Mouse (Mus musculus): ENCODE results near the gene Runx2. TPM values are rescaled to one million over a fixed set of nuclear protein-coding genes. Genes with fewer than 3 reads are reported as not detected.

The Runx2 gene
- total RNA-seq, 2 experiments from 2014 or later: 3.2 to 15.0 TPM

GRCm38 (mm10) chr17:44722103-44722792 is 92.3 kb downstream of the Runx2 start:
- no peak for ATAC-seq (replicated peaks; ENCODE audit: low FRiP score, poor library complexity, severe bottlenecking)

- no peak for ATAC-seq (replicated peaks; ENCODE audit: low FRiP score, poor library complexity, severe bottlenecking)
These were observed 96.0 kb downstream of the Runx2 start for GRCm38 (mm10) chr17:44718591-44718990.

GRCm38 (mm10) chr17:44718036-44718435 is 96.6 kb downstream of the Runx2 start:
- ATAC-seq (replicated peaks; ENCODE audit: low FRiP score, poor library complexity, severe bottlenecking): no peak

GRCm38 (mm10) chr17:44714116-44714515 is 100.5 kb downstream of the Runx2 start:
- no peak for ATAC-seq (replicated peaks; ENCODE audit: low FRiP score, poor library complexity, severe bottlenecking)

GRCm38 (mm10) chr17:44713404-44713803 is 101.2 kb downstream of the Runx2 start:
- ATAC-seq (replicated peaks; ENCODE audit: low FRiP score, poor library complexity, severe bottlenecking): no peak

- no peak for ATAC-seq (replicated peaks; ENCODE audit: low FRiP score, poor library complexity, severe bottlenecking)
These were observed 104.9 kb downstream of the Runx2 start for GRCm38 (mm10) chr17:44709516-44710252.

GRCm38 (mm10) chr17:44707956-44708355 is 106.6 kb downstream of the Runx2 start:
- ATAC-seq (replicated peaks; ENCODE audit: low FRiP score, poor library complexity, severe bottlenecking): no peak

- ATAC-seq (replicated peaks; ENCODE audit: low FRiP score, poor library complexity, severe bottlenecking): no peak
These were observed 108.1 kb downstream of the Runx2 start for GRCm38 (mm10) chr17:44706531-44706930.

- ATAC-seq (replicated peaks; ENCODE audit: low FRiP score, poor library complexity, severe bottlenecking): no peak
These were observed 111.9 kb downstream of the Runx2 start for GRCm38 (mm10) chr17:44702506-44703298.

GRCm38 (mm10) chr17:44701531-44701930 is 113.1 kb downstream of the Runx2 start:
- ATAC-seq (replicated peaks; ENCODE audit: low FRiP score, poor library complexity, severe bottlenecking): no peak

- ATAC-seq (replicated peaks; ENCODE audit: low FRiP score, poor library complexity, severe bottlenecking): no peak
These were observed 114.3 kb downstream of the Runx2 start for GRCm38 (mm10) chr17:44700326-44700725.

GRCm38 (mm10) chr17:44697053-44697452 is 117.5 kb downstream of the Runx2 start:
- ATAC-seq (replicated peaks; ENCODE audit: low FRiP score, poor library complexity, severe bottlenecking): no peak

GRCm38 (mm10) chr17:44693552-44693951 is 121.0 kb downstream of the Runx2 start:
- ATAC-seq (replicated peaks; ENCODE audit: low FRiP score, poor library complexity, severe bottlenecking): no peak

- no peak for ATAC-seq (replicated peaks; ENCODE audit: low FRiP score, poor library complexity, severe bottlenecking)
These were observed 123.1 kb downstream of the Runx2 start for GRCm38 (mm10) chr17:44691517-44691916.

- ATAC-seq (replicated peaks; ENCODE audit: low FRiP score, poor library complexity, severe bottlenecking): no peak
These were observed 124.1 kb downstream of the Runx2 start for GRCm38 (mm10) chr17:44690410-44691035.

GRCm38 (mm10) chr17:44688306-44688705 is 126.3 kb downstream of the Runx2 start:
- ATAC-seq (replicated peaks; ENCODE audit: low FRiP score, poor library complexity, severe bottlenecking): no peak

- ATAC-seq (replicated peaks; ENCODE audit: low FRiP score, poor library complexity, severe bottlenecking): no peak
These were observed 129.1 kb downstream of the Runx2 start for GRCm38 (mm10) chr17:44685514-44685913.

- ATAC-seq (replicated peaks; ENCODE audit: low FRiP score, poor library complexity, severe bottlenecking): no peak
These were observed 131.6 kb downstream of the Runx2 start for GRCm38 (mm10) chr17:44683026-44683425.

- ATAC-seq (replicated peaks; ENCODE audit: low FRiP score, poor library complexity, severe bottlenecking): no peak
These were observed 136.8 kb downstream of the Runx2 start for GRCm38 (mm10) chr17:44677782-44678181.

- ATAC-seq (replicated peaks; ENCODE audit: low FRiP score, poor library complexity, severe bottlenecking): peak; percentile 46
These were observed 141.8 kb downstream of the Runx2 start for GRCm38 (mm10) chr17:44672806-44673205.

All from erythroblast, adult 5-6 weeks (primary cell).